Comparison of ENCODE assay signal across 13 mouse cellular contexts in the genomic region with DNA sequence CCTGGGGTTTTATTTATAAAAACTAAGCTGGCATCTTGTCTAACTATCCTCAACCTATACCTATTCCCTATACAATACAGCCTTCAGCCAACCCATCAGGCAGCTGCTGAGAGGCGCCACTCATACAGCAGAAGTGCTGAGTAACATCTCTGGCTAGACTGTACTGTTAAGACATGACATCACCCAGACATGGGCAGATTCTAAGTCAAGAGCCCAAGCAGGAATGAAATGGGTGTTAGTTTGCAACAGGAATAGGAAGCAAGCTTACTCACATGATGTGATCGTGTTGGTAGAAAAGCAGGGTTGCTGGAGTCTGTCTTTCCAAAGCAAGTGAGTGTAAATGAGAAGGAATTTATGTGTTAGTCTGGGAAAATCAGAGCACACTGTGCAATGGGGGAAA. TPM values are rescaled to one million over a fixed set of nuclear protein-coding genes. Genes with fewer than 3 reads are reported as not detected.
"Had no signal": no experiment of that assay in that cellular context is flagged by ENCODE, and none has a peak within 500 bp of the region (broad histone marks: within the 10 kb centered on the region; RNA-seq: fewer than 3 reads in every experiment).

No protein-coding gene starts in this region.

- DNase-seq: lung, adult 18-20 months; lung, embryonic 14.5 days; lung, postnatal 10 days; lung, postnatal 4 days; midbrain, embryonic 14.5 days; retina, postnatal 1 day; right cerebral cortex, postnatal 14 days; spleen, adult 18-20 months; thymus, adult 18-20 months; thymus, postnatal 14 days; thymus, postnatal 36 days had no signal

- ATAC-seq: midbrain, embryonic 16.5 days had no signal

RNA-seq across cellular contexts. Expression of gene Adcy2, which starts 18.3 kb away (rescaled TPM):
- total RNA-seq: megakaryocyte-erythroid progenitor cell, adult 5-6 weeks had no signal
